Mouse (Mus musculus) brown adipose tissue, adult 24 weeks (tissue): ENCODE results near the gene Lpcat3. TPM values are rescaled to one million over a fixed set of nuclear protein-coding genes. Genes with fewer than 3 reads are reported as not detected.

Source experiments
- H3K27ac ChIP-seq: fragments of 200-500 bp; replicated peaks from 2 replicates; pipeline ENCODE4 v1.5.1; 2012; ENCODE audit warnings: low read depth, mild to moderate bottlenecking, low read length
- H3K4me1 ChIP-seq: fragments of 200-500 bp; 2 replicates; pipeline ENCODE4 v1.6.1; 2012; ENCODE audit warnings: low read length, mixed read lengths; ENCODE audit not compliant: control insufficient read depth, insufficient read depth, insufficient read length
- H3K4me3 ChIP-seq: fragments of 200-500 bp; 2 replicates; pipeline ENCODE4 v1.5.1; 2012; ENCODE audit warnings: low read depth, mild to moderate bottlenecking, low read length, moderate library complexity; ENCODE audit not compliant: insufficient read depth
- polyA plus RNA-seq: library from polyadenylated mRNA; stranded (reverse); fragments of >200 nt; gene quantifications from 2 replicates; pipeline ENCODE4 v1.2.4, GENCODE M21; 2012; ENCODE audit not compliant: missing spikeins, insufficient read depth, insufficient read length

The Lpcat3 gene
- polyA plus RNA-seq, 1 experiment = 58.4 TPM

GRCm38 (mm10) chr6:124746654-124747632 is 84.1 kb downstream of the Lpcat3 start:
- peak overlapping the region; percentile 63 for H3K4me3 ChIP-seq
- peaks cover 3% of the 10 kb centered on the region; the same call in 1 of the 2 replicates for H3K4me1 ChIP-seq
- H3K27ac ChIP-seq = no peak overlapping the region

- H3K4me3 ChIP-seq = no peak overlapping the region
- no peak overlapping the region for H3K27ac ChIP-seq
Measured at GRCm38 (mm10) chr6:124750405-124750804, 87.6 kb downstream of the Lpcat3 start.

GRCm38 (mm10) chr6:124753861-124754260 is 91.0 kb downstream of the Lpcat3 start:
- Histone ChIP-seq H3K4me1 (peaks cover 13% of the 10 kb centered on the region), H3K4me3 (no peak overlapping the region), H3K27ac (0 out of 2 replicates have a peak overlapping the region, but pooled peaks have one; percentile 24)

More at GRCm38 (mm10) chr6:124750405-124750804, 87.6 kb downstream of the Lpcat3 start:
- H3K4me1 ChIP-seq = peaks cover 3% of the 10 kb centered on the region

Other genes starting within 250 kb of the Lpcat3 start
- gene Pex5, start 248.0 kb upstream of the Lpcat3 start, polyA plus RNA-seq = 52.7 and 53.9 TPM in 2 replicates
- gene Clstn3, start 198.2 kb upstream of the Lpcat3 start, polyA plus RNA-seq = 269 and 304 TPM in 2 replicates
- gene C1rl, start 169.9 kb upstream of the Lpcat3 start, polyA plus RNA-seq = 15.6 and 18.9 TPM in 2 replicates
- 16.7 and 21.5 TPM in 2 replicates for gene C1ra, start 150.6 kb upstream of the Lpcat3 start, polyA plus RNA-seq
- 45.8 and 53.2 TPM in 2 replicates for gene C1s1, start 120.7 kb upstream of the Lpcat3 start, polyA plus RNA-seq
- gene C1rb, start 92.7 kb upstream of the Lpcat3 start, polyA plus RNA-seq = not detected in 2 replicates
- not detected in 2 replicates for gene C1s2, start 26.9 kb upstream of the Lpcat3 start, polyA plus RNA-seq
- 78.3 and 102 TPM in 2 replicates for gene Emg1, start 49.2 kb downstream of the Lpcat3 start, polyA plus RNA-seq
- gene Phb2, start 49.3 kb downstream of the Lpcat3 start, polyA plus RNA-seq = 284 and 381 TPM in 2 replicates
- gene Ptpn6, start 75.7 kb downstream of the Lpcat3 start, polyA plus RNA-seq = 13.5 and 14.1 TPM in 2 replicates
- 301 and 355 TPM in 2 replicates for gene Grcc10, start 78.3 kb downstream of the Lpcat3 start, polyA plus RNA-seq
- not detected in 2 replicates for gene Gm45234, start 93.0 kb downstream of the Lpcat3 start, polyA plus RNA-seq
- 31.7 and 35.7 TPM in 2 replicates for gene Atn1, start 93.5 kb downstream of the Lpcat3 start, polyA plus RNA-seq
- 0.63 TPM in 1 of 2 replicates, not detected in the other for gene Eno2, start 106.6 kb downstream of the Lpcat3 start, polyA plus RNA-seq
- not detected in 2 replicates for gene Lrrc23, start 116.7 kb downstream of the Lpcat3 start, polyA plus RNA-seq
- 5.1 and 7.3 TPM in 2 replicates for gene Spsb2, start 145.6 kb downstream of the Lpcat3 start, polyA plus RNA-seq
- 519 and 573 TPM in 2 replicates for gene Tpi1, start 151.3 kb downstream of the Lpcat3 start, polyA plus RNA-seq
- 35.8 and 39.4 TPM in 2 replicates for gene Usp5, start 166.5 kb downstream of the Lpcat3 start, polyA plus RNA-seq
- 2.4 TPM in 1 of 2 replicates, not detected in the other for gene Cdca3, start 166.5 kb downstream of the Lpcat3 start, polyA plus RNA-seq
- gene Gnb3, start 177.2 kb downstream of the Lpcat3 start, polyA plus RNA-seq = not detected in 2 replicates
- 2.7 and 3.8 TPM in 2 replicates for gene P3h3, start 194.7 kb downstream of the Lpcat3 start, polyA plus RNA-seq
- 0.88 TPM in 1 of 2 replicates, not detected in the other for gene Gpr162, start 201.0 kb downstream of the Lpcat3 start, polyA plus RNA-seq
- not detected in 2 replicates for gene Cd4, start 225.2 kb downstream of the Lpcat3 start, polyA plus RNA-seq
- gene Lag3, start 248.7 kb downstream of the Lpcat3 start, polyA plus RNA-seq = 12.2 and 15.1 TPM in 2 replicates